Mouse (Mus musculus): ENCODE measurements at regions not wholly inside any gene's neighbourhood (a gene's known extent, or its start where the extent isn't known, plus 50 kb on each side); places are given as distances from the start of the nearest gene placed in this dataset.
A peak's percentile ranks its signal among the peaks of the same experiment; 100 is the strongest.

DNA sequence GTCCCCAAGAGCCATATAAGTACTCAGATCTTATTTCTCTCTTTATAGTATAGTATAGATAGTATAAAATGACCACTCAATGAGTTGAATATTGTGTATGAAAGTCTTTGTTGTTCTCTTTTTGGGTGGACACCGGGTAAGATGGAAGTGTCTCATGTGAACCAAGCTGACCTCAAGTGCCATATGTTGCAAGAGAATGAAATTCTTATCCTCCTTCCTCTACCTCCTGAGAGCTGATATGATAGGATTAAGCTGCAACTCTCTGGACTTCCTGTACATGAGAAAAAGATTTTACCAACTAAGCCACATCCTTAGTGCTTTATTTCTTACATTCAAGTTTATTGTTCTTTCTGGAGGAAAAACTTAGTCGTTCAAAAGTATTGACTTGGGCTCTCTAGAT lies 91.3 kb upstream of the Itgb1 start:
- no peak for DNase-seq (ENCODE audit: low spot score)
- TF ChIP-seq EP300 (IDR thresholded peaks at IDR 0.05): no peak
- no peak for TF ChIP-seq CTCF (IDR thresholded peaks at IDR 0.05)
- 65% methylated on average over 2 of the region's 2 CpGs for WGBS
- Histone ChIP-seq H3K4me3 (ENCODE audit: low read depth, low read length) (no peak overlapping the region), H3K36me3 (ENCODE audit: insufficient read depth, low read length) (no peaks in the 10 kb centered on the region), H3K9me3 (ENCODE audit: low read length) (no peaks in the 10 kb centered on the region), H3K4me2 (replicated peaks; ENCODE audit: low read depth, low read length) (no peak overlapping the region), H3K27me3 (replicated peaks; ENCODE audit: insufficient read depth, low read length) (no peaks in the 10 kb centered on the region), H3K9ac (replicated peaks; ENCODE audit: low read depth) (no peak overlapping the region), H3K4me1 (ENCODE audit: insufficient read depth, low read depth, low read length) (no peaks in the 10 kb centered on the region), H3K27ac (ENCODE audit: low read length) (no peak overlapping the region)
- ATAC-seq: no peak

DNA sequence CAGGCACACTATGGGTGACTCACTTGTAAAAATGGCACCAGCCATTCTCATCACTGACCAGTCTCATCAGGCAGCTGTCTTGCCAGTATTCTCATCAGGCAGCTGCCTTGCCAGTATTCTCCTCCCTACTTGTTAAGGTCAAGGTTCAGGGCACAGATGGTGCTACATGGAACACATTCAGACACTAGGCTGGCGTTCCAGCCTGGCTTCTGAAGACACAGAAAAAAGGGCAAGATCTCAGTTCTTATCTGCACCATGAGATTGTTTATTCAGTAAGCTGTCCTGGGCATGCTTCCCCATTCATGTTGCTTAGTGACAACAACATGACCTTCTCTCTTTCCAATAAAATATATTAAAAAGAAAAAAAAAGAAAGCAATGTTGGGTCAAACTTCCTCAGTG lies 90.7 kb upstream of the Itgb1 start:
- WGBS: 16% methylated on average over 1 of the region's 1 CpGs
- DNase-seq (ENCODE audit: low spot score) (no peak), ATAC-seq (no peak)
- Histone ChIP-seq H3K36me3 (ENCODE audit: insufficient read depth, low read length) (no peaks in the 10 kb centered on the region), H3K27ac (ENCODE audit: low read length) (no peak overlapping the region), H3K4me3 (ENCODE audit: low read depth, low read length) (no peak overlapping the region), H3K4me1 (ENCODE audit: insufficient read depth, low read depth, low read length) (no peaks in the 10 kb centered on the region), H3K9me3 (ENCODE audit: low read length) (no peaks in the 10 kb centered on the region), H3K4me2 (replicated peaks; ENCODE audit: low read depth, low read length) (no peak overlapping the region), H3K9ac (replicated peaks; ENCODE audit: low read depth) (no peak overlapping the region), H3K27me3 (replicated peaks; ENCODE audit: insufficient read depth, low read length) (no peaks in the 10 kb centered on the region)
- TF ChIP-seq EP300 (IDR thresholded peaks at IDR 0.05): no peak
- TF ChIP-seq CTCF (IDR thresholded peaks at IDR 0.05): no peak

DNA sequence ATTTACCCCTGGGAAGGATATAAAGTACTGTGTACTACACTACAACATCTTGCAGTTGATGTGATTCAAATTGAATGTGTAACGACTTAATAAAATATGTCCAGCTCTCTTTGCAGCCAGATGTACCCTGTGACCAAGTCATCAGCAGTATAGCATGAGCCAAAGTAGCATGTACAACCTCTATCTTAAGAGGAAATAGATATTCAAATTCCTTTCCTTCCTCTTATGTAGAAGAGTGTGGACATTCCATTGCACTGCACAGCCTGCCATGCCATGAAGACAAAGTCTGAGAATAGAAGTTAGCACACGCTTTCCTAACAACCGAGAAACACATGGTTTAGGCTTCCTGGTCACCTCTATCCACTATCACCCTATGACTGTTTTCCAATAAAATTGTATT lies 79.9 kb upstream of the Itgb1 start:
- DNase-seq (ENCODE audit: low spot score) (no peak), ATAC-seq (no peak)
- WGBS: 69% methylated on average over 3 of the region's 3 CpGs
- H3K27ac ChIP-seq (ENCODE audit: low read length): no peak overlapping the region
- H3K36me3 ChIP-seq (ENCODE audit: insufficient read depth, low read length): no peaks in the 10 kb centered on the region
- H3K9ac ChIP-seq (replicated peaks; ENCODE audit: low read depth): no peak overlapping the region
- H3K4me2 ChIP-seq (replicated peaks; ENCODE audit: low read depth, low read length): no peak overlapping the region
- no peaks in the 10 kb centered on the region for H3K27me3 ChIP-seq (replicated peaks; ENCODE audit: insufficient read depth, low read length)
- no peak overlapping the region for H3K4me3 ChIP-seq (ENCODE audit: low read depth, low read length)
- H3K9me3 ChIP-seq (ENCODE audit: low read length): no peaks in the 10 kb centered on the region
- H3K4me1 ChIP-seq (ENCODE audit: insufficient read depth, low read depth, low read length): no peaks in the 10 kb centered on the region
- TF ChIP-seq EP300 (IDR thresholded peaks at IDR 0.05) (no peak), CTCF (IDR thresholded peaks at IDR 0.05) (no peak)

DNA sequence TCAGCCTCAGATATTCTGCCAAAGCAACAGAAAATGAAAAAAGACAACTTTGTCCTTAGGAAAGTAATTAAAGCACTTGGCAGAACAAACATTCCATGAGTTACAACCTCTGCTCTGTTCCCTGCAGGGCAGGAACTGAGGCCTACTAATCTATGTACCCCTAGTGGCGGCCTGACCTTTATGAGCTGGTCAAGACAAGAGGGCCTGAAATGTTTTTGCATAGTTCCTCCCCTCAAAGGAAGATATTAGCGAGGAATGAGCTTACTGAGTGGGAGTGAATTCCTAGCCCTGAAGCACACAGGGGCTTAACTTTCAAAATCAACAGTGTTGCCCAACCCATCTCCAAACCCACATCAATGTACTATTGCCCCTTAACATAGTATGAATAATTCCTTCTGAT lies 76.6 kb upstream of the Itgb1 start:
- no peak overlapping the region for H3K27ac ChIP-seq (ENCODE audit: low read length)
- ATAC-seq (no peak), DNase-seq (ENCODE audit: low spot score) (peak; percentile 8)
- no peak overlapping the region for H3K9ac ChIP-seq (replicated peaks; ENCODE audit: low read depth)
- no peak overlapping the region for H3K4me2 ChIP-seq (replicated peaks; ENCODE audit: low read depth, low read length)
- no peaks in the 10 kb centered on the region for H3K9me3 ChIP-seq (ENCODE audit: low read length)
- H3K27me3 ChIP-seq (replicated peaks; ENCODE audit: insufficient read depth, low read length): no peaks in the 10 kb centered on the region
- 56% methylated on average over 2 of the region's 2 CpGs for WGBS
- TF ChIP-seq CTCF (IDR thresholded peaks at IDR 0.05) (no peak), EP300 (IDR thresholded peaks at IDR 0.05) (no peak)
- H3K36me3 ChIP-seq (ENCODE audit: insufficient read depth, low read length): no peaks in the 10 kb centered on the region
- no peak overlapping the region for H3K4me3 ChIP-seq (ENCODE audit: low read depth, low read length)
- H3K4me1 ChIP-seq (ENCODE audit: insufficient read depth, low read depth, low read length): no peaks in the 10 kb centered on the region

DNA sequence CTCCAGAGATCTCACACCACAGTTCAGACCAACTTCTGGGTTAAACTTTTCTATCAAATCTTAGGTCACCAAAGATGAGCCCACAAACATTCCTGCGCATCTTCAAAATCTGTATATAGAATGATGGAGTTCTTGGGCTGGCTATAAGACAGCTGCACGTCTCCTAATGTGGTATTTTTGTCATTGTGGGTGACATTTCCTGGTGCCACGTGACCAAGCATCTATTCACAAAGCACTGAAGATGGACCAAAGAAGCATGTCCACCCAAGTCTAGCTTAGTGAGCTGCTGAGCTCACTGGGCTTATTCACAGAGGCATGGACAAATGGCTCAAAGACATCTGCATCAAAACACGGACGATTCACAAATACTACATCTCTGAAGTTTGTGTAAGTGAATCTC lies 72.8 kb upstream of the Itgb1 start:
- DNase-seq (ENCODE audit: low spot score): no peak
- TF ChIP-seq EP300 (IDR thresholded peaks at IDR 0.05) (no peak), CTCF (IDR thresholded peaks at IDR 0.05) (no peak)
- no peaks in the 10 kb centered on the region for H3K36me3 ChIP-seq (ENCODE audit: insufficient read depth, low read length)
- H3K27ac ChIP-seq (ENCODE audit: low read length): no peak overlapping the region
- ATAC-seq: no peak
- no peak overlapping the region for H3K9ac ChIP-seq (replicated peaks; ENCODE audit: low read depth)
- 73% methylated on average over 5 of the region's 5 CpGs for WGBS
- H3K4me3 ChIP-seq (ENCODE audit: low read depth, low read length): no peak overlapping the region
- no peaks in the 10 kb centered on the region for H3K9me3 ChIP-seq (ENCODE audit: low read length)
- no peaks in the 10 kb centered on the region for H3K27me3 ChIP-seq (replicated peaks; ENCODE audit: insufficient read depth, low read length)
- no peak overlapping the region for H3K4me2 ChIP-seq (replicated peaks; ENCODE audit: low read depth, low read length)
- no peaks in the 10 kb centered on the region for H3K4me1 ChIP-seq (ENCODE audit: insufficient read depth, low read depth, low read length)

DNA sequence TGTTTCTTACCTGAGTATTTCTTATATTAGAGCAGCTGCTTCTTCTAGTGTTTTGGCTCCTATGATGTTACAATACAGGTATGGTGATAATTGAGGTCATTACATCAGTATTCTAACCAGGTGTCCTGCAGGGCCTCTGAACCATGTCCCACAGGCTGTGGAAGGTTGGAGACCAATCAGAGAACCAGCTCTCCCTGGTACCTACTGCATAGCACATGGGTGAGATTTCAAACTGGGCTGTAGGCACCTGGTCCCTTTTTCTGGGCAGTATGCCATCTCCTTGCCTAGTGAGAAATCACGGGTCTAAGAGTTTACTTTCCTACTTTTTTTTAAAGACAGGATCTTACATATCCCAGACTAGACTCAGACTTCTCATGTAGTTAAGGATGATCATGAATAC lies 67.6 kb upstream of the Itgb1 start:
- Histone ChIP-seq H3K27ac (ENCODE audit: low read length) (no peak overlapping the region), H3K9me3 (ENCODE audit: low read length) (no peaks in the 10 kb centered on the region), H3K4me2 (replicated peaks; ENCODE audit: low read depth, low read length) (no peak overlapping the region), H3K4me3 (ENCODE audit: low read depth, low read length) (no peak overlapping the region), H3K9ac (replicated peaks; ENCODE audit: low read depth) (no peak overlapping the region), H3K27me3 (replicated peaks; ENCODE audit: insufficient read depth, low read length) (no peaks in the 10 kb centered on the region), H3K36me3 (ENCODE audit: insufficient read depth, low read length) (no peaks in the 10 kb centered on the region), H3K4me1 (ENCODE audit: insufficient read depth, low read depth, low read length) (no peaks in the 10 kb centered on the region)
- DNase-seq (ENCODE audit: low spot score) (no peak), ATAC-seq (no peak)
- TF ChIP-seq CTCF (IDR thresholded peaks at IDR 0.05) (no peak), EP300 (IDR thresholded peaks at IDR 0.05) (no peak)
- WGBS: 18% methylated on average over 1 of the region's 1 CpGs

DNA sequence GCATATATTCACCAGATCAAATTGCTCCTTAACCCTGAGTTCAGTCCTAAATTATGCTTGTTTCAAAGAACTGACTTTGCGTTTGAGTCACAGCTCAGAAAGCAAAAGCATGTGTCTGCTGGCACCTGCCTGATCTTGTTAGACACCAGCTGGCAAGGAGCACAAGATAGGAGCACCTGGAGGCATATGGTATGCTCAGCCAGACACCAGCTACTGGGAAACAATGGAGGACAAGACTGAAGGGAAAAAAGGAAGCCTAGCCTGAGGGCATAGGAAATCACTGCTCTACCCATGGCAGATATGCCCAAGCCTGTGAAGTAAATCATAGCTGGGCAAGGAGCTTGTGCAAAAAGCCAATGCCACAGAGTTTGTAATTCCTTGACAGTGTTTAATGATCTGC lies 66.4 kb upstream of the Itgb1 start:
- H3K27ac ChIP-seq (ENCODE audit: low read length): no peak overlapping the region
- H3K27me3 ChIP-seq (replicated peaks; ENCODE audit: insufficient read depth, low read length): no peaks in the 10 kb centered on the region
- no peaks in the 10 kb centered on the region for H3K9me3 ChIP-seq (ENCODE audit: low read length)
- no peak for ATAC-seq
- no peak overlapping the region for H3K9ac ChIP-seq (replicated peaks; ENCODE audit: low read depth)
- no peak overlapping the region for H3K4me2 ChIP-seq (replicated peaks; ENCODE audit: low read depth, low read length)
- no peak overlapping the region for H3K4me3 ChIP-seq (ENCODE audit: low read depth, low read length)
- no peak for DNase-seq (ENCODE audit: low spot score)
- no peaks in the 10 kb centered on the region for H3K36me3 ChIP-seq (ENCODE audit: insufficient read depth, low read length)
- 62% methylated on average over 1 of the region's 1 CpGs for WGBS
- TF ChIP-seq EP300 (IDR thresholded peaks at IDR 0.05): no peak
- no peak for TF ChIP-seq CTCF (IDR thresholded peaks at IDR 0.05)
- H3K4me1 ChIP-seq (ENCODE audit: insufficient read depth, low read depth, low read length): no peaks in the 10 kb centered on the region
